Mouse (Mus musculus) fibroblast of lung, adult 2 months (primary cell): Measurements from ENCODE around the gene Fcgr1.
"Not testable (repeated sequence)": the region's sequence is repeated elsewhere in the genome, so short reads cannot be mapped to it uniquely, and the experiment has no call there.

ENCODE experiments used
- DNase-seq: peaks from one replicate; pipeline ENCODE4 v3.0.0-alpha.2; 2011; ENCODE audit warnings: low read depth

Gene Fcgr1

DNA sequence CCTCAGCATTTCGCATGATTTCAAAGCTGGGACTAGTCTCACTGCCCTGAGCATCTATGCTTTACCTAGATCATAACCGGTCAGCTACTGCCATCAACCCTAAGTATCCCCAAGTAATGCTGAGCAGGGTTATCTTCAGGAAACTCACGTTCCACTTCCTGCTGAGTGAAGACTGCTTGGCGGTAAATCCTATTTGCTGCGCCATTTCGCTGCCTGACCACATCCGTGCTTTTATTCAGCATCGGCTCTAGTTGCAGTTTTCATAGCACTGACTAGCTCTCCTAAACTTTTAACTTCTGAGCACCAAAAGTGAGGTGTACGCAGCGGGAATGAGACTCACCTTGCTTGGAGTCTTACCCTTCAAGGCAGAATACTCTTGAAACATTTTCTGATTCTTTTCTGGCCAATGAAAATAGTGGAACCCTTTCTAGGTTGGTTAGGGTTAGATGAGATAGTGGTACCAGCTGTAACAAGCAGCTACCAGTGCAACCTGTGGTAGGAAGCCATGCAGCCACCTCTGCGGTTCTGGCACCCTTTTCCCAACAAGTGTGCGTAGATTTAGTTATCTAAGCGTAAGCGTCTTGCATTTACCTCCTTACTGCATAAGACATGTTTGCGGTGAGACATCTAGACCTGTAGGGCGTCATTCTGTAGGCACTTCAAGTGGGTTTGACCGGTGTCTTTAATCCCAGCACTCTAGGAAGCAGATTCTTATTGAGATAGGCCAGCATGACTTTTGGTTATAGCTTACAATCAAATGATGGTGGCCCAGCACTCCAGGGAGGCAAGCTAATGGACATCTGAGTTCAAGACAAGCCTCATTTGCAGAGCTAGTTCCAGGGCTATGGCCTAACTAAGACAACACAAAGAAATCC is 19.9 kb downstream of the Fcgr1 start:
- DNase-seq: no peak

DNA sequence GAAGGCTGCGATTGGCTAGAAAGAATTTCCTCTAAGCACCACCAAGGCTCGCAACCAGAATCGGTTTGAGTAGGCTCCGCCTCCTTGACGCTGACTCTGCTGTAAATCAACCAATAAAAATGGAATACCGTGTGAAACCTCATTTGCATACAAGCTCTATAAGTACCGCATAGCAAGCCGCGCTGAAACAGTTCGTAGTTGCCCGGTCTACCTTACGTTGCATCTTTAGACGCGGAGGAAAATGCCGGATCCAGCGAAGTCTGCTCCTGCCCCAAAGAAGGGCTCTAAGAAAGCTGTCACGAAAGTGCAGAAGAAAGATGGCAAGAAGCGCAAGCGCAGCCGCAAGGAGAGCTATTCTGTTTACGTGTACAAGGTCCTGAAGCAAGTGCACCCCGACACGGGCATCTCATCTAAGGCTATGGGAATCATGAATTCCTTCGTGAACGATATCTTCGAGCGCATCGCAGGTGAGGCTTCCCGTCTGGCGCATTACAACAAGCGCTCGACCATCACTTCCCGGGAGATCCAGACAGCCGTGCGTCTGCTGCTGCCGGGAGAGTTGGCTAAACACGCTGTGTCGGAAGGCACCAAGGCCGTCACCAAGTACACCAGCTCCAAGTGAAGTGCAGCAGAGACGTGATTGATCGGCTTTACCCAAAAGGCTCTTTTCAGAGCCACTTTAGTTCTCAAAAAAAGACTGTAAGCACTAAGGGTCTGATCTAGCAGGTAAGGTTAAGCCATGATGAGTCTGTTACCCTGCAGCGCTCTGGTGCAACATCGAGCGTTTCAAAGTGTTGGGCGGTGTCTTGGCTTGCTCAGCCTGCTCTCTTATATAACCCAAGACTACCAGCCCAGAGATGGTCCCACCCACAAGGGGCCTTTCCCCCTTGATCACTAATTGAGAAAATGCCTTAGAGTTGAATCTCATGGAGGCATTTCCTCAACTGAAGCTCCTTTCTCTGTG is 24.0 kb downstream of the Fcgr1 start, which contains the start of gene Hist2h2bb:
Gene Hist2h2bb (plus strand): TSS at position 242 of the 964 bp plus-strand sequence.
- DNase-seq: peak; percentile 94

DNA sequence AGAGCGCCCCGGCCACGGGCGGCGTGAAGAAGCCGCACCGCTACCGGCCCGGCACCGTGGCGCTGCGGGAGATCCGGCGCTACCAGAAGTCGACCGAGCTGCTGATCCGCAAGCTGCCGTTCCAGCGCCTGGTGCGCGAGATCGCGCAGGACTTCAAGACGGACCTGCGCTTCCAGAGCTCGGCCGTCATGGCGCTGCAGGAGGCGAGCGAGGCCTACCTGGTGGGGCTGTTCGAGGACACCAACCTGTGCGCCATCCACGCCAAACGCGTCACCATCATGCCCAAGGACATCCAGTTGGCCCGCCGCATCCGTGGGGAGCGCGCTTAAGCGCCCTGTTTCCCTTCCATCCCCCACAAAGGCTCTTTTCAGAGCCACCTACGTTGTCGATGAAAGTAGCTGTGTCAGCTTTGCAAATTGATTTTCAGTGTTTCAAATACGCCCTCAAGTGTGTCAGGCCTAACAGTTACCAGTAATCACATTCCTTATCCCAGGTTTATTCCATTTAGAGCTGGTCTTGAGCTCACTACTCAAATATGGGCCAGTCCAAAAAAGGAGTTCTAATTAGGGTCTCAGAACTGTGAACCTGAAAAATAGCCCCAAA is 24.9 kb downstream of the Fcgr1 start:
- DNase-seq: not testable (repeated sequence)

DNA sequence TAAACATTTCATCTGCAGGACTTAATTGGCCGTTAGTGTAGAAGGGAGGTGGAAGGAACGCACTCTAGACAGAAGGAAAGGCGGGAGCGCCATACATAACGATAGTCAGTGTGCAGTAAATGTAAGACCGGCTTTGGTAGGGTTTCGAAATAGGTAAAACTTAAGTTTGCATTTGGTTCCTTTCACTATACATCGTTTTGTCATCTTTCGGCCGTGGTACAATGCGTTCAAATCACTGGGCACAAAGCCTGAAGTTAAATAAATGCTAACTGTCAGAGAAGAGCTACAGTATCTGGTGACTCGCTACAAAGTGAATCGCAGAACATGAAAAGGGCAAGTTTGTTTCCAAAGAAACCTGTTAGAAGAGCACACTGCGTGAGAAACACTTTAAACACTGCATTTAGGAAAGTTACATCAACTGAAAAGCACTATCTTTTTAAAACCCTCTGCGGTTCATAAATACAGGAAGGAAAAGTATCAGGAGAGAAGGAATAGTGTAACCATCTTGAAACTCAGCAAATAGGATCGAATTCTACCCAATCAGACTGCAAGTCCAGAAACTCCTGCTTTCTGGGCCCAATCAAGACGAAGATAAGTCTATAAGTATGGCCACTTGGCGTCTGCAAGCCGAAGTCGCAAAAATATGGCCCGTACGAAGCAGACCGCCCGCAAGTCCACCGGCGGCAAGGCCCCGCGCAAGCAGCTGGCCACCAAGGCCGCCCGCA is 25.6 kb downstream of the Fcgr1 start, which contains the start of gene Hist2h3b:
Gene Hist2h3b (plus strand): TSS at position 604 of the 725 bp plus-strand sequence.
- no peak for DNase-seq

DNA sequence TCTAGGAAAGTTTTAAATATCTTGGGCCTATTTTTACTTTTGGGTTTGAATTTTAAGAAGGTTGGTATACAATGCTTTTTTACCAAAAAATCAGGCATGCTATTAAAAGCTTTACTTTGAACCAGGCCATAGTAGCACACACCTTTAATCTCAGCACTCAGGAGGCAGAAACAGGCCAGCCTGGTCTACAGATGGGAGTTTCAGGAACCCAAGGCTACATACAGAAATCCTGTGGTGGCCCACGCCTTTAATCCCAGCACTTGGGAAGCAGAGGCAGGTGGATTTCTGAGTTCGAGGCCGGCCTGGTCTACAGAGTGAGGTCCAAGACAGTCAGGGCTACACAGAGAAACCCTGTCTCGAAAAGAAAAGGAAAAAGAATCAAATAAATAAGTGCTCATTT is 26.2 kb downstream of the Fcgr1 start:
- DNase-seq: no peak

DNA sequence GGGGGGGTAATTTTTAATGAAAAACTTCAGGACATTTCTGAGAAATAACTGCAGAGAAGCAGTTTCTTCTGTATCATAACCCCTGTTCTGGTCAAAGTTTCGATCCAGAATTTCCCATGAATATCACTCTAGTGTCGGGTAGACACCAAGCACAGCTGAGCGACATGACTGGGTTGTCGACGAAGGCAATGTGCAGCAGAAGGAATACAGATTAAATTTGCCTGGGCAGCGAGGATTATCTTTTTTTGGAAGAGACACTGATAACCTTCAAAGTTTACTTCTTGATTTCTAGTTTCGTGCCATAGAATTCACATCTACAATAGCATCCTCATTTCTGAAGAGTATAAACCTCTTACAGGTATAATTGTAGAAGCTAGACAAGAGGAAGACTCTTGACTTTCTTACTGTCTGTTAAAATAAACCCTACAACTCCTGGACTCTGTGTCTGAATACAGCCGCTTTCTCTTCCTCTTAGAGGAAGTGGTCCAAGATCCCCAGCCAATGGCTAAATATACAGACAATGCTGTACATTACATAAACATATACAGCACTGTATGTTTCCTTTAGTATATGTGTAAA is 27.5 kb downstream of the Fcgr1 start:
- no peak for DNase-seq

DNA sequence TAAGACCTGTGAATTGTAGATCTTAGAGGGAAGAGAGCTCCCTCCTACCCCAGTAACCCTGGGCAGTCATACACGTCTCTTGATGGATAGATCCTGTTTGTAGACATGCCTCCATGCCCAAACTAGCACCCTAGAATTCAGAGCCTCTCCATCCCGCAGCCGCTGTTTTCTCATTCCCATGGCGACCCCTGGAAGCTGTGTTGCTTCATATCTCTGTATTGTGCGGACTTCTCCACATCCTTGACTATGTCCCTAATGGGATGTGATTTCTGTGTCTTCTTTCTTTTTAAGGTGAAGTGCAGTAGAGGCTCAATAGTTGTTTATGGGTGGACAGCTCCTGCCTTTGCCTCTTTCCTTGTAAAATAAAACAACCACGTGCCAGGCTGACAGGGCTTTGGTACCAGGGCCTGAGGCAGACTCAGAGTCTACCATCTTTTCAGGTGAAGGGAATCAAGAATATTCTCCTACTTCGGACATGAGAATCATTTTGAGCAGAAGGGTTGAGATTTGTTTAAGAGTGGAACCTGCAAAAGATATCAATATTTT is 29.3 kb downstream of the Fcgr1 start:
- no peak for DNase-seq

DNA sequence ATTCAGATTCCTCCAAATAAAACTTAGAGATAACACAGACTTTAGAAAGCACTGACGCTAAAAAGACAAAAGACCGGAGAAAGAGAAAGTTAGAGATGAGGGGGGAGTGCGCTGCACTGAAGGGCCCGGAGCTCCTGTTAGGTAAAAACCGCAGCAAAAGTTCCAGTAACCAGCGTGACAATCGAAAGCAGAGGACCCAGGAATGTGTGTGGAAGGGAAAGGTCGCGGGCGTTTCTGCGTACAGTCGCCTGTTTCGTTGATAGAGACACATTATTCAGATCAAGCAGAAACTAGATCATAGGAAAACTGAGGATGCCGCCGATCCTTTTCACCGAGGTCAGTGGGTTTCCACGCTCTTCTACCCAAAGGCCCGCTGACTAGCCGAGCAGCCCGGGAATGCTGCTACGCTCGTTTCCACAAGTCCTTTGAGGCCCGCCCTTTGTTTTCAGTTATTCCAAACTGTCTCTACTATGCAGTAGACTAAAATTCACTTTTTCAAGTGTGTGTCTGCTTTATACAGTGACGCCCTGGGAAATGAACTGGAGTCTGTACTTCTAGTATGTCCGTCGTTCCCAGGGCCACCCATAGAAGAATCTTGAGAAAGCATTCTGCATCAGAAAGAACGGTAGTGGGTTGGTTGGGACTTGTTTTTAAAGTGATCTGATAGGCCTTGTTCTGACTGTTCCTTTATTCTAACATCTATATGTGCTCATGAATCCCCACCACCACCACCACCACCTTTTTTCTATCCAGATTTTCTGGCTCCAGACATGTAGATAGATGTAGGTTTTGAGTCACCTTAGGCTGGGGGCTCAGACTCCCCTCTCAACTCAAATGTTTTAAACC is 30.0 kb downstream of the Fcgr1 start:
- DNase-seq: no peak

DNA sequence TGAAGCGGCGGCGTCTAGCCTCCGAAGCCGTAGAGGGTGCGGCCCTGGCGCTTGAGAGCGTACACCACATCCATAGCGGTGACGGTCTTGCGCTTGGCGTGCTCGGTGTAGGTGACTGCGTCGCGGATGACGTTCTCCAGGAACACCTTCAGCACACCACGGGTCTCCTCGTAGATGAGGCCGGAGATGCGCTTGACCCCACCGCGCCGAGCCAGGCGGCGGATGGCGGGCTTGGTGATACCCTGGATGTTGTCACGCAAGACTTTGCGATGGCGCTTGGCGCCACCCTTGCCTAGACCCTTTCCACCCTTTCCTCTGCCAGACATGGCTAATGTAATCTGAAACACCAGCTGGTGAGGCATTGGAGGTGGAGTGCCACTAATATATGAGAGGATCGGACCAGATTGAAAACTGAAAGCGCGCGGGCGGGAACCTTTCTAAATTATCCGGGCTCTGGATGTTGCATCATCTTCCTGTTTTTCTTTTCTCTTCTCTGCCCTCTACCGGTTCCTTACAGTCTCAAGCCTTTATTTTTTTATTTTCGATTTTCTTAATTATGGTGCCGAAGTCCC is 30.7 kb downstream of the Fcgr1 start, which contains the start of gene Hist2h4:
Gene Hist2h4 (minus strand): TSS at position 333 of the 572 bp plus-strand sequence.
- peak; percentile 91 for DNase-seq

DNA sequence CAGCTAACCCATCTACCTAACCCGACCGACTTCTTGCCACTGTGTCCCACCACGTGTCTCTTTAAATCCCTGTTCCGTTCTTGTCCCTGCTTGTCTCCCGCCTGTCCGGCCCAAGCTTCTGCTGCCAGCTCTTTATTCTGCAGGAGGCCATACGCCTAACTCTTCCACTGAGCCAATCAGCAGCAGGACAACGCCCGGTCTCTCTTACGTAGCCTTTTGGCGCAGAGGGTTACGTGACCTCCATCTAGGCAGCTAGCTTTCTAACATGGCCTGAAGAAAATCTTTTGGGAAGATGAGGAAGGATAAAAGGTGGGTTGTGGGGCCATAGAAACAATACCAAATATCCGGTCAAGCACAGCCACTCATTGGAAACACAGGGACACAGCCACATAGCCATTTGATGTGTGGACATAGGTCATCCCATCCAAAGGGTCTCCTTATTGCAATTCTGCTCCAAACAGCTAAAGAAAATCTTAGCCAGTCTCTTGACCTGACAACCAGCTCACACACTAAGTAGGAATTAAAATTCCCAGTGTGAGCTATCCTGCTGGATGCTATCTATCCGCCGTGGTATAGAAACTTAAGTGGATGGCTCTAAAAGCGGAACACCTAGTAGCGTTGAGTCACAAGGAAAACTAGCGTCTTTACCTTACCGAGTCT is 31.4 kb downstream of the Fcgr1 start:
- no peak for DNase-seq

DNA sequence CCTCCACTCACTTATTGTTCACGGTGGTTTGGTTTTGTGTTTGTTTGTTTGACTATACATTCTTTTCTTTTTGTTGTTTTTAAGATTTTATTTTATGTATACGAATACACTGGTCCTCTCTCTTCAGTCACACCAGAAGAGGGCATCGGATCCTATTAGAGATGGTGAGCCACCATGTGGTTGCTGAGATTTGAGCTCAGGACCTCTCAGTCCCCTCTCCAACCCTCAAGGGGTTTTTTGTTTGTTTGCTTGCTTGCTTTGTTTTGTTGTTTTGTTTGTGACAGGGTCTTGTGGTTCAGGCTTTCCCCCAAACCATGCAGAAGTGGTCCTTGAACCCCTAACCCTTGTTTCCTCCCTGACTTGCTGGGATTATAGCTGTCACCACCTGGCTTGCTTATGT is 32.1 kb downstream of the Fcgr1 start:
- no peak for DNase-seq

DNA sequence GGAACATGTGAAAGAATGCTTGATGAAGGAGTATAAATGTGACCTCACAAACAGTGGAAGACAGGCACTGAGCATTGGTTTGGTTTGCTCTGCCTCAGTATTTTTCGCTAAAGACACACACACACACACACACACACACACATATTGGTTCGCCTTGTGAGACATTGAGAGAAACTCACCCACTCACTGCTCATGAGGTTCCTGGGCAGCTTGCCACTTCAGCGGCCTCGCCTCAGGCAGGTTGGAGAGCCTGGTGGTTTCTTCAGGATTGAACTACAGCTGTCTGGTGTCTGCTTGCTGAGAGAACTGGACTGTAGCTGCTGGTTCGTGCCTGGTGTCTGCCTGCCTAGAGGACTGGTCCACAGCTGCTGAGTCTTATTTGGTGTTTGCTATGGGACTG is 33.5 kb downstream of the Fcgr1 start:
- no peak for DNase-seq

DNA sequence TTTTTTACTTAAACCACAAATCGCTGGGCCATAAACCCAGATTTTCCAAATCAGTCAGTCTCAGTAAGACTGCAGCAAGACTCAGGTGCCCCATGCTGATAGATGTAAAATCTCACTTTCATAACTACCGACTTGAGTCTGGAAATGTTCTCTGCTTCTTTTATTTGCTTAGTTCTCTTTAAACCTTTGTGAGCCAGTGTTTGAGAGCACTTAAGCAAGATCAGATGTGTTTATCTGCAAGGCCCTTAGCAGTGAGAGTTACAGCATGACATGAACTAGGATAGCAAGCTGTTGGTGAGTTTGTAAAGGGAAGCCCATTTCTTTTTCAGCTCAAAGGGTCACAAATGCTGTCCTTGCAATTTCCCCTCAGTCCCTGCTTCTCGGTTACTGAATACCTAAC is 36.6 kb downstream of the Fcgr1 start:
- no peak for DNase-seq

DNA sequence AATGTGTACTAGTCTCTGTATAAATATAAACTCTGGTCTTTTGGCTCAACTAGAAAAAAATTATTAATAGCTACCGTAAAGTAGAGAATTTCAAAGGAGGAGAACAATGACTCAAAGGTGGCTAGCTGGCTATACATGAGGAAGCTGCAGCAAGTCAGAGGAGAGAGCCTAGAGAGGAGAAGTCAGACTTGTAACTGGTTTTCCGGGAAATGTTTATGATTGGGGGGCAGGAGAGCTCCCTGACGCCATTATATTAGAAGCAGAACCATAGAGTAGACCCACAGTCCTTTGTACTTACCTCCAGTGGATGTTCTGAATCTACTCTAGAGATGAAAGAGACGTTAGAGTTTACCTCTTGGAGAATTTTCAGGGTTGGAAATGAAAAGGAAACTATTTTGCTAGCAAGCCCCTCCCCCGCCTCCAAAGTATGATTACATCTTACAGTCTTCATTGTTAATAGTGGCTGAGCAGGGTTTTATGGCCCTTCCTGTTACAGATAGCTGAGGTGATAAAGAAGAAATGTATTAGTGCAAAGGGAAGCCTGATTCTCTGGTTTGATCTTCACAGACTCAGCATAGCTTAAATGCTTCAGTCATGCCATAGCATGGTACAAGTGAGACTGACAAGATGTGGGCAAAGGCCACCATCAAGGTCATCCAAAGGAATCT is 37.7 kb downstream of the Fcgr1 start:
- DNase-seq: no peak

DNA sequence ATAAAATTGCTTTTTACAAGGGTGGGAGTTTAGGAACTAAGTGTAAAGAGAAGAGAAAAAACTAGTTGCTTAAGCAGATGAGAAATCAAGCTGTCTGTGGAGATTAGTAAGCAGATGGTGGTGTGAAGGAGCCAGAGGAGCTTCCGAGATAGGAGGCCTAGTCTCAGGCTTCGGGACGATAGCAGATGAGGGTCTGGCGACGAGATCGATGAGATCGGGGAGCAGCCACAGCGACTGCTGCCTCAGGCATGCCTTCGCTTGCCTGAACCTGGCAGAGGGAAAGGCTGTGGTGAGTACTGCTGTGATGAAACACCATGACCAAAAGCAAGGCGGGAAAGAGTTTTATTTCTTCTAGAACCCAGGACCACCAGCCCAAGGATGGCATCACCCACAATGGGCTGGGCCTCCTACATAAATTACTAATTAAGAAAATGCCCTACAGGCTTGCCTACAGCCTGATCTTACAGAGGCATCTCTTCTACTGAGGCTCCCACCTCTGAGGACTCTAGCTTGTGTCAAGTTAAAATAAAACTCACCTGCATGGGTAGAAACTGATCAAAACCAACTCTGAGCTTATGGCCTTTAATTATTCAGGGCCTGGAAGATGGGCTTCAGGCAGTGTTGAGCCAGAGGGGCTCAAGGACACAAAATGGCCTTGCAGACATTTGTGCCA is 39.0 kb downstream of the Fcgr1 start:
- DNase-seq: no peak

DNA sequence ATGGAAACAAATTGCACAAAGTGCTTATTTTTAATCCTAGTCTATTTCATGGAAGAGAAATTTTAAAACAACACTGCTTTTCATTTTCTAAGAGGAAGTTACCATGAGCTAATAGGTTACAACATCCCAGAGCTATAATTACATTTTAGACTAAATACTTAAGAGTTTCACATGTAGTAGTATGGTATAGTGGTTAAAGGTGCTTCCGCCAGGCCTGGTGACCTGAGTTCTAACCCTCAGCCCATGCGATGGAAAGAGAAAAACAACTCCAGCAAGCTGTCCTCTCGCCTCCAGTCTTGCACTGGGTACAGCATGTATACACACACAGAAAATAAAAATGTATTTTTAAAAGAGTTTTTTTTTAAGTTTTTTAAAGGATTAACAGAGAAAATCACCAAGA is 42.0 kb downstream of the Fcgr1 start:
- DNase-seq: no peak

DNA sequence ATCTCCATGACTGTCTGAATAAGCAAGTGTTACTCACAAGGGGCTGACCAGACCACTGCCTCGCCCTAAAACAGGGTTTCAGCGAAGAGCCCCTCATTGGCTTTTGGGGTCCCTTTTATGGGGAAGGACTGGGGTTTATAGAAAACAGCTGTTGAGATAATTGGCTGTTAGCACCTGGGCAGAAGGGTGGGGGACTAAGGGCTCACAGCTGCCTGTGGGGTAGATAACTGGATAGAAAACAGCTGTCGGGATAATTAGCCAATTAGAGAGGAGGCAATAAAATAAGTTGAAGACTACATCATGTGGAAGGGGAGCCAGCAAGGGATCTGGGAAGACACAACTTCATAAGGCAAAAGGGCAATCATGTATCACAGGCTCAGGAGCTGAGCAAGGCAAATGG is 42.9 kb downstream of the Fcgr1 start:
- no peak for DNase-seq

DNA sequence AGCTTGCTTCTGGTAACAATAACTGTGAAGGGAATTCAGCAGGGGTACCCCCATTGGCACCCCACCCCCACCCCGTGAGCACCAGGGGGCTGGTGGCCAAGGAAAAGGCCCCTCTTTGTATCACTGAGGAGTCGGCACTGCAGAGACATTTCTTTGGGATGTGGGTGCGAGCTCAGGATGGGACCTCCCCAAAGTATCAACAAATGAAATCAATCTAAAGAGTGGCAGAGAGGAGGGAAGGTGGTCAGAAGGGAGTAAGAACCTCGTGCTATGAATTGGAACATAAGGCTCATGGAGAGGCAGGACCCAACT is 44.8 kb downstream of the Fcgr1 start:
- no peak for DNase-seq
